Mouse (Mus musculus): ENCODE measurements around the gene Adh7. TPM values are rescaled to one million over a fixed set of nuclear protein-coding genes. Genes with fewer than 3 reads are reported as not detected.

The Adh7 gene
- polyA plus RNA-seq, 1 experiment, result 0.08 TPM

DNA sequence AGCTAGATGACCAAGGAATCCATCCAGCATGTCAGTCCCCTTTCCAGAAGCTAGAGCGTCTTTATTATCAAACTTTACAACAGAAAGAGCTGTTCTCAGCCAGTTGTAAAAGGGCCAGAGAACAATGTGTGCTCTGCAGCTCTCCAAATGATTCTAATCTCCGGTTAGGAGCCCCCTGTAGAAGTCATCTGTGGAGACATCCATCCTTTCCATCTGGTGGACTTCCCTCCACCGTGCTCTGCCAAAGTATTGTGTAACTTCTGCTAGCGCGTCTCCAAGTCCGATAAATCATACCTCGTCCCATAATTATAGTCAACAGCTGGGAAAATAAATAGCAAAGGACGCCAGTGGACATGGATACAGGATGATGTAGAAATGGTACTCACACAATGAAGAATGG is 31.2 kb downstream of the Adh7 start:
- Histone ChIP-seq H3K27me3 (ENCODE audit: control insufficient read depth, insufficient read depth, low read length) (no peaks in the 10 kb centered on the region), H3K36me3 (ENCODE audit: control insufficient read depth, insufficient read depth, low read length) (no peaks in the 10 kb centered on the region), H3K4me3 (ENCODE audit: low read depth, low read length) (no peak overlapping the region), H3K27ac (ENCODE audit: insufficient read depth, low read depth, low read length) (no peak overlapping the region), H3K4me1 (ENCODE audit: control insufficient read depth, insufficient read depth, insufficient read length, low read length) (peaks cover 15% of the 10 kb centered on the region; the same call in 1 of the 2 replicates)
- 67% methylated on average over 8 of the region's 8 CpGs for WGBS
- no peak for TF ChIP-seq POLR2A (IDR thresholded peaks at IDR 0.05; ENCODE audit: low read depth, low read length)
- no peak for TF ChIP-seq CTCF (IDR thresholded peaks at IDR 0.05; ENCODE audit: extremely low read depth, insufficient read length, insufficient replicate concordance, low read depth, low read length)

DNA sequence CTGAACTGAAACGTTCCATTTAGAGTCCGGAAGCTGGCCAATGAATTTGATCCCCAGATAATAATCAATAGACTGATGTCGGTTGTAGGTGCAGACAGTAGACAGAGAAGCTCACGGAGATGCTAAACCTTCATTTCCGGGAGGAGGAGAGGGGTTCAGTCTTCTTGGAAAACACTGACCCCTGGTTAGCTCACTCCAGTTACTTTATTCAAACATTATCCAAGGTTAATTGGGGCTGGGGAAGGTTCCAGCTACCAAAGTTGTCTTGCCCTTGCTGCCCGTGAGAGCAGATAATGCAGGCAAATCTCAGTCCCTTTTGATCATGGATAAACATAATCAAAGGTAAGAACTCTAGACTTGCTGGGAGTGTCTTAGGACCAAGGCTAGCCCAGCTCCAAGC is 33.6 kb downstream of the Adh7 start:
- no peak overlapping the region for H3K4me3 ChIP-seq (ENCODE audit: low read depth, low read length)
- no peak overlapping the region for H3K27ac ChIP-seq (ENCODE audit: insufficient read depth, low read depth, low read length)
- TF ChIP-seq POLR2A (IDR thresholded peaks at IDR 0.05; ENCODE audit: low read depth, low read length) (no peak), CTCF (IDR thresholded peaks at IDR 0.05; ENCODE audit: extremely low read depth, insufficient read length, insufficient replicate concordance, low read depth, low read length) (no peak)
- no peaks in the 10 kb centered on the region for H3K36me3 ChIP-seq (ENCODE audit: control insufficient read depth, insufficient read depth, low read length)
- no peaks in the 10 kb centered on the region for H3K27me3 ChIP-seq (ENCODE audit: control insufficient read depth, insufficient read depth, low read length)
- WGBS, result 73% methylated on average over 6 of the region's 6 CpGs
- peaks cover 6% of the 10 kb centered on the region; the same call in 1 of the 2 replicates for H3K4me1 ChIP-seq (ENCODE audit: control insufficient read depth, insufficient read depth, insufficient read length, low read length)

DNA sequence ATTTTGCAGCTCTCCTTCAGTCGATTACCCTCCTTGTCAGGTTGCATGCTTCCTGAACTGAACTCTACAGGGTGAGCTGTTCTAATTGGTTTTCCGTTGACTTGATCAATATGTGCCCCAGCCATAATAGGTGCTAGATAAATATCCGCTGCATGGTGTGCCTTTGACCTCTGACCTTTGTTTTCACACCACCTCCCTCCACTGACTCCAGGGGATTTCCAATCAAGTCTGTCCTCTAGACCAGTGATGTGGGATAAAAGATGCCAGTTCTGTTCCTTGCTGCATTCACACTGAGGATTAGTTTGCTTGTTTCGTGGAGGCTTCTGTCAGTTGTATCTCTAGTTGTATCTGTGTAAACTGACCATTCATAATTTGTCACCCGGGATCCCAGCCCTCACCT is 36.6 kb downstream of the Adh7 start:
- no peak for TF ChIP-seq POLR2A (IDR thresholded peaks at IDR 0.05; ENCODE audit: low read depth, low read length)
- TF ChIP-seq CTCF (IDR thresholded peaks at IDR 0.05; ENCODE audit: extremely low read depth, insufficient read length, insufficient replicate concordance, low read depth, low read length), result no peak
- H3K4me3 ChIP-seq (ENCODE audit: low read depth, low read length), result no peak overlapping the region
- no peaks in the 10 kb centered on the region for H3K27me3 ChIP-seq (ENCODE audit: control insufficient read depth, insufficient read depth, low read length)
- H3K4me1 ChIP-seq (ENCODE audit: control insufficient read depth, insufficient read depth, insufficient read length, low read length), result no peaks in the 10 kb centered on the region; the same call in 1 of the 2 replicates
- 35% methylated on average over 5 of the region's 5 CpGs for WGBS
- H3K27ac ChIP-seq (ENCODE audit: insufficient read depth, low read depth, low read length), result no peak overlapping the region
- no peaks in the 10 kb centered on the region for H3K36me3 ChIP-seq (ENCODE audit: control insufficient read depth, insufficient read depth, low read length)

DNA sequence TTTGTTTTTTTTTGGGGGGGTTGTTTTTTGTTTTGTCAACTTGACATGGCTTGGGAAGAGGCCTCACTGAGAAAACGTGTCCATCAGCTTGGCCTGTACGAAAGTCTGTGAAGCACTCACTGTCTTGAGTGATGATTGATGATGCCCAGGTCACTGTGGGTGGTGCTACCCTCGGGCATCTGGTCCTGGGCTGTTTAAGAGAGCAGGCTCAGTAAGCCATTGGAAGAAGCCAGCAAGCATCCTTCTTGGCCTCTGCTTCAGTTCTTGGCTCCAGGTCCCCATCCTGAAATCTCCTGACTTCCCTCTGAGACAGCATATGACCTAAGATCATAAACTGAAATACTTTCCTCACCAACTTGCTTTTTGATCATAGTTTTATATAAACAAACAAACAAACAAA is 37.8 kb downstream of the Adh7 start:
- 75% methylated on average over 3 of the region's 3 CpGs for WGBS
- Histone ChIP-seq H3K27me3 (ENCODE audit: control insufficient read depth, insufficient read depth, low read length) (no peaks in the 10 kb centered on the region), H3K4me3 (ENCODE audit: low read depth, low read length) (no peak overlapping the region), H3K4me1 (ENCODE audit: control insufficient read depth, insufficient read depth, insufficient read length, low read length) (no peaks in the 10 kb centered on the region; the same call in 1 of the 2 replicates), H3K36me3 (ENCODE audit: control insufficient read depth, insufficient read depth, low read length) (no peaks in the 10 kb centered on the region), H3K27ac (ENCODE audit: insufficient read depth, low read depth, low read length) (no peak overlapping the region)
- TF ChIP-seq POLR2A (IDR thresholded peaks at IDR 0.05; ENCODE audit: low read depth, low read length) (no peak), CTCF (IDR thresholded peaks at IDR 0.05; ENCODE audit: extremely low read depth, insufficient read length, insufficient replicate concordance, low read depth, low read length) (no peak)

DNA sequence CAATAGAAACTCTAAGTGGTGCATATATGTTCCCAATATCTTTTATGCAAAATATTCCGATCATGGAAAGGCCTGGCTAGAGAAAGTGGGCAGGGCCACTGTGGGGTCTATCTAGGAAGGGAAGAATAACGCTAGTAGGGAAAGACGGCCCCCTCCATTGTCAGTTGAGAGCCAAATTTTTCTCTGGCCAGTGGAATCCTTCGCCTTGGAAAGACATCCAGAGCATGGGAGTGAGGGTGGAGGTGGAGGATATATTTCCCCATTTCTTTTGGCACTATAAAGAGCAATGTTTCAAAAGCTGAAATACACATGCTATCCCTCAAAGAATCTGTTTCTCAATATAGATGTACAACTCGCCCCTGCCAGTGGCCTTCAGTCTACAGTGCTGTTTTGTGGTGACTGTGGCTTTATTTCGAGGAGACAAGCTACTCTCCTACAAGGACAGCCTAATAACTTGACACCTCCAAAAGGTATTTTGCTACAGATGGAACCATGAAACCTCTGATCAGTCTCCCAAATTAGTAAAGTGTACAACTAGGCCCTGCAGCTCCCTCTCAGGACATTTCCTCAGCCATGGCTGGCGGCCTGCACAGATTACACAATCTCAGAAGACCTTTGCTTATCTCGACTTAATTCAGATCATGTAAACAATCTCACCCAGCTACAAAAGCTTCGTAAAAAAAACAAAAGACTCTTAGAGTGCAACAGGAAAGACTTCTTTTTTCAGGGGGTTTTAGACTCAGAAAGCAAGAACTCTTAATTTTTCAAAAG is 38.4 kb downstream of the Adh7 start:
- no peaks in the 10 kb centered on the region for H3K27me3 ChIP-seq (ENCODE audit: control insufficient read depth, insufficient read depth, low read length)
- no peak overlapping the region for H3K27ac ChIP-seq (ENCODE audit: insufficient read depth, low read depth, low read length)
- 59% methylated on average over 9 of the region's 9 CpGs for whole genome bisulfite sequencing
- H3K4me1 ChIP-seq (ENCODE audit: control insufficient read depth, insufficient read depth, insufficient read length, low read length), result no peaks in the 10 kb centered on the region; the same call in 1 of the 2 replicates
- no peak overlapping the region for H3K4me3 ChIP-seq (ENCODE audit: low read depth, low read length)
- TF ChIP-seq POLR2A (IDR thresholded peaks at IDR 0.05; ENCODE audit: low read depth, low read length) (no peak), CTCF (IDR thresholded peaks at IDR 0.05; ENCODE audit: extremely low read depth, insufficient read length, insufficient replicate concordance, low read depth, low read length) (no peak)
- H3K36me3 ChIP-seq (ENCODE audit: control insufficient read depth, insufficient read depth, low read length), result no peaks in the 10 kb centered on the region

DNA sequence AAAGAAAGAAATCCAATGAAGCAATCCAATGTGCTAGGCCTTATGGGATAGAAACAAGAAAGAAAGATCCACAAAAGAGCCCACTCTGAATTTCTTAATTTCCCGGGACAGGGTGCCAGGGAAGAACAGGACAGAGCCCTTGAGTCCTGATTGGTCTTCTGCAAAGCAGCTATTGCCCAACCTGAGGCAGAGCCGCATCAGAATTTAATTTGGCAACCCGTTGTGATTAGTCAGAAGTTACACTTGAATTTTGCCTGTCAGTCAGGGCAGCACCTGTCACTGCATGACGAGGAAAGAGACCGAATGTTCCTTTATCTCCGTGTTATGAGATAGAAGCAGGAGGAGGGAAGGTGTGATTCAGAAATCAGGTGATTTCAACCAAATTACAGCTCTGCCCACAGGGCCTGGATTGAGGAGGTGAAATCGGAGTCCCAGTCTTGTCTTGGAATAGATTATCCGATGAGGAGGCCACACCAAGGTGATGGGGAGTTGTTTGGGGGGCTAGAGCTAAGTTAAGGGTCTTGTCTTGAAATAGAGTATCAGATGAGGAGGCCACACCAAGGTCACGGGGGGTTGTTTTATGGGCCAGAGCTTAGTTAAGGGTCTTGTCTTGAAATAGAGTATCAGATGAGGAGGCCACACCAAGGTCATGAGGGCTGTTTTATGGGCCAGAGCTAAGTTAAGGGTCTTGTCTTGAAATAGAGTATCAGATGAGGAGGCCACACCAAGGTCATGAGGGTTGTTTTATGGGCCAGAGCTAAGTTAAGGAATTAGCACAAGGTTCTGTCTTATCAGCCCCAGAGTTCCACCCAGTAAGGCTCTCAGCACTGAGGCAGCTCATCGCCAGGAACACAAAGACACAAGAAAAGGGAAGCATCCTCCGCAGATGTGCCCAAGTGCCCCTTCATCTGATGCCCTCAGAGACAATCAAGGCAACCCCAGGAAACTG is 43.4 kb downstream of the Adh7 start, which contains the start of gene Adh1:
TSS of gene Adh1 (plus strand) at position 271 of the 949 bp plus-strand sequence.
- H3K27me3 ChIP-seq (ENCODE audit: control insufficient read depth, insufficient read depth, low read length), result no peaks in the 10 kb centered on the region
- no peak within 1 kb of the TSS for H3K27ac ChIP-seq (ENCODE audit: insufficient read depth, low read depth, low read length)
- TF ChIP-seq POLR2A (IDR thresholded peaks at IDR 0.05; ENCODE audit: low read depth, low read length) (no peak), CTCF (IDR thresholded peaks at IDR 0.05; ENCODE audit: extremely low read depth, insufficient read length, insufficient replicate concordance, low read depth, low read length) (no peak)
- no peaks in the 10 kb centered on the region for H3K4me1 ChIP-seq (ENCODE audit: control insufficient read depth, insufficient read depth, insufficient read length, low read length)
- no peaks in the 10 kb centered on the region for H3K36me3 ChIP-seq (ENCODE audit: control insufficient read depth, insufficient read depth, low read length)
- 82% methylated on average over 11 of the region's 11 CpGs for WGBS
- H3K4me3 ChIP-seq (ENCODE audit: low read depth, low read length), result no peak within 1 kb of the TSS

DNA sequence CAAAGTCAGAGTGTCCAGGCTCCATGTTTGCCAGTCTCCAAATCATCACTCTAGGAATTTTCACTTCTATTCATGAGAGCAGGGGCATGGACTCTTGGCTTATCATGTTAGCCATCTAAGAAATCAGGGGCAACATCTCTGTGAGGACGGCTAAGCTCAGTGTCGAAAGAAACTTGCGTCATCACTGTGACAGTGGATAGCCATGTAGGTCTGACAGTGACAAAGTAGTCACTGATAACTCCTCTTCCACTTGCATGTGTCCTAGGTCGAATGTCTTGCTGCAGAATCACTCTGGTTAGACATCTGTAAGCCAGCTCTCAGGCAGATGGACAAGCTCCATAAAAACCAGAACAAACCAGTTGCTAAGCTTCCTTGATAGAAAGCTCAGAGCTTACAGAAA is 45.0 kb downstream of the Adh7 start:
- no peak overlapping the region for H3K4me3 ChIP-seq (ENCODE audit: low read depth, low read length)
- no peaks in the 10 kb centered on the region for H3K27me3 ChIP-seq (ENCODE audit: control insufficient read depth, insufficient read depth, low read length)
- TF ChIP-seq POLR2A (IDR thresholded peaks at IDR 0.05; ENCODE audit: low read depth, low read length), result no peak
- no peak for TF ChIP-seq CTCF (IDR thresholded peaks at IDR 0.05; ENCODE audit: extremely low read depth, insufficient read length, insufficient replicate concordance, low read depth, low read length)
- 74% methylated on average over 4 of the region's 4 CpGs for WGBS
- no peaks in the 10 kb centered on the region for H3K4me1 ChIP-seq (ENCODE audit: control insufficient read depth, insufficient read depth, insufficient read length, low read length)
- H3K36me3 ChIP-seq (ENCODE audit: control insufficient read depth, insufficient read depth, low read length), result no peaks in the 10 kb centered on the region
- no peak overlapping the region for H3K27ac ChIP-seq (ENCODE audit: insufficient read depth, low read depth, low read length)

Measured in small intestine, adult 2 months (tissue).